Mouse (Mus musculus) neural tube, embryonic 12.5 days (tissue): ENCODE data around the gene Myo1d. TPM values are rescaled to one million over a fixed set of nuclear protein-coding genes. Genes with fewer than 3 reads are reported as not detected.
A peak's percentile ranks its signal among the peaks of the same experiment; 100 is the strongest.

Source experiments
- ATAC-seq: fragments of 200-750 bp; cut with Nextera tagmentation; 2 replicates; pipeline ENCODE4 v1.8.0; 2017; ENCODE audit warnings: low read depth, mild to moderate bottlenecking, moderate TSS enrichment, moderate library complexity; ENCODE audit not compliant: low FRiP score
- H3K27ac ChIP-seq: fragments of 300-500 bp; sonication (generic); 2 replicates; pipeline ENCODE4 v1.5.1; 2016
- H3K27me3 ChIP-seq: fragments of 300-500 bp; sonication (generic); replicated peaks from 2 replicates; pipeline ENCODE4 v1.6.1; 2016; ENCODE audit warnings: mild to moderate bottlenecking
- H3K36me3 ChIP-seq: fragments of 300-500 bp; sonication (generic); 2 replicates; pipeline ENCODE4 v1.6.1; 2016; ENCODE audit warnings: mild to moderate bottlenecking
- H3K4me1 ChIP-seq: fragments of 300-500 bp; sonication (generic); 2 replicates; pipeline ENCODE4 v1.6.1; 2016
- H3K4me2 ChIP-seq: fragments of 300-500 bp; sonication (generic); replicated peaks from 2 replicates; pipeline ENCODE4 v1.6.1; 2016; ENCODE audit warnings: mild to moderate bottlenecking
- H3K4me3 ChIP-seq: fragments of 300-500 bp; sonication (generic); 2 replicates; pipeline ENCODE4 v1.5.1; 2016
- H3K9ac ChIP-seq: fragments of 300-500 bp; sonication (generic); 2 replicates; pipeline ENCODE4 v1.6.1; 2016; ENCODE audit warnings: mild to moderate bottlenecking
- H3K9me3 ChIP-seq: fragments of 300-500 bp; sonication (generic); 2 replicates; pipeline ENCODE4 v1.6.1; 2016; ENCODE audit warnings: mild to moderate bottlenecking
- WGBS: fragments of 180-500 bp; shearing (Covaris S2); methylation state at CpG from one replicate; pipeline ENCODE4 v1.1.7; 2016; 5-methylcytosine and 5-hydroxymethylcytosine counted together
- polyA plus RNA-seq: library from polyadenylated mRNA; unstranded; fragments of >200 nt; fragmentation: Nextera tagmentation; extraction: Ambion mirVana; gene quantifications from 2 replicates; pipeline ENCODE4 v1.2.1, GENCODE M21; 2016

Myo1d gene
- polyA plus RNA-seq, 1 experiment from 2014 or later: 2.2 TPM

- Histone ChIP-seq H3K27me3 (0 out of 2 replicates have a peak, but pooled peaks cover 4% of the 10 kb centered on the region), H3K4me2 (peak overlapping the region; percentile 41), H3K27ac (peak overlapping the region; percentile 96), H3K9ac (peak overlapping the region; percentile 22; the same call in 1 of the 2 replicates), H3K36me3 (no peaks in the 10 kb centered on the region), H3K4me3 (no peak overlapping the region), H3K4me1 (peaks cover 46% of the 10 kb centered on the region), H3K9me3 (no peaks in the 10 kb centered on the region)
- WGBS: 40% methylated on average over 6 of the region's 6 CpGs
- ATAC-seq: peak; percentile 42; the same call in 1 of the 2 replicates
Observed at GRCm38 (mm10) chr11:80504519-80505385, 275.1 kb downstream of the Myo1d start.

- peak overlapping the region; percentile 48 for H3K9ac ChIP-seq
Observed at GRCm38 (mm10) chr11:80503726-80504452, 275.9 kb downstream of the Myo1d start.

GRCm38 (mm10) chr11:80503281-80503680 lies 276.5 kb downstream of the Myo1d start:
- ATAC-seq: no peak
- Histone ChIP-seq H3K9ac (peak overlapping the region; percentile 48), H3K27me3 (no peaks in the 10 kb centered on the region), H3K9me3 (no peaks in the 10 kb centered on the region), H3K4me1 (peaks cover 50% of the 10 kb centered on the region), H3K27ac (peak overlapping the region; percentile 96), H3K4me3 (no peak overlapping the region), H3K36me3 (no peaks in the 10 kb centered on the region), H3K4me2 (peak overlapping the region; percentile 41)
- WGBS: 76% methylated on average over 6 of the region's 6 CpGs

More at GRCm38 (mm10) chr11:80503726-80504452, 275.9 kb downstream of the Myo1d start:
- peak; percentile 90 for ATAC-seq
- Histone ChIP-seq H3K4me3 (no peak overlapping the region), H3K9me3 (no peaks in the 10 kb centered on the region), H3K36me3 (no peaks in the 10 kb centered on the region), H3K4me2 (peak overlapping the region; percentile 41), H3K27me3 (0 out of 2 replicates have a peak, but pooled peaks cover under 1% of the 10 kb centered on the region), H3K4me1 (peaks cover 50% of the 10 kb centered on the region), H3K27ac (peak overlapping the region; percentile 96)
- WGBS: 11% methylated on average over 13 of the region's 13 CpGs

- no peaks in the 10 kb centered on the region for H3K9me3 ChIP-seq
- H3K4me2 ChIP-seq: no peak overlapping the region
- H3K4me3 ChIP-seq: no peak overlapping the region
- H3K9ac ChIP-seq: no peak overlapping the region
- no peaks in the 10 kb centered on the region for H3K36me3 ChIP-seq
- 67% methylated on average over 4 of the region's 4 CpGs for whole genome bisulfite sequencing
- H3K27ac ChIP-seq: no peak overlapping the region
- no peaks in the 10 kb centered on the region for H3K27me3 ChIP-seq
- no peak for ATAC-seq
- peaks cover 37% of the 10 kb centered on the region for H3K4me1 ChIP-seq
Observed at GRCm38 (mm10) chr11:80499550-80499952, 280.3 kb downstream of the Myo1d start.

GRCm38 (mm10) chr11:80498328-80499070 lies 281.3 kb downstream of the Myo1d start:
- Histone ChIP-seq H3K4me1 (peaks cover 27% of the 10 kb centered on the region), H3K4me2 (0 out of 2 replicates have a peak overlapping the region, but pooled peaks have one; percentile 20), H3K4me3 (no peak overlapping the region), H3K27ac (0 out of 2 replicates have a peak overlapping the region, but pooled peaks have one; percentile 6), H3K36me3 (no peaks in the 10 kb centered on the region), H3K27me3 (no peaks in the 10 kb centered on the region), H3K9ac (no peak overlapping the region), H3K9me3 (no peaks in the 10 kb centered on the region)
- peak; percentile 23; the same call in 1 of the 2 replicates for ATAC-seq
- 46% methylated on average over 11 of the region's 11 CpGs for WGBS

GRCm38 (mm10) chr11:80497225-80497919 lies 282.5 kb downstream of the Myo1d start:
- Histone ChIP-seq H3K4me2 (no peak overlapping the region), H3K27me3 (no peaks in the 10 kb centered on the region), H3K36me3 (no peaks in the 10 kb centered on the region), H3K9me3 (no peaks in the 10 kb centered on the region), H3K4me1 (peaks cover 22% of the 10 kb centered on the region), H3K4me3 (no peak overlapping the region), H3K9ac (no peak overlapping the region), H3K27ac (no peak overlapping the region)
- no peak for ATAC-seq
- WGBS: 86% methylated on average over 10 of the region's 10 CpGs

GRCm38 (mm10) chr11:80496640-80497039 lies 283.2 kb downstream of the Myo1d start:
- H3K27ac ChIP-seq: no peak overlapping the region
- 62% methylated on average over 1 of the region's 1 CpGs for WGBS
- no peaks in the 10 kb centered on the region for H3K36me3 ChIP-seq
- H3K4me2 ChIP-seq: no peak overlapping the region
- no peaks in the 10 kb centered on the region for H3K27me3 ChIP-seq
- ATAC-seq: no peak
- no peak overlapping the region for H3K9ac ChIP-seq
- H3K9me3 ChIP-seq: no peaks in the 10 kb centered on the region
- peaks cover 22% of the 10 kb centered on the region for H3K4me1 ChIP-seq
- no peak overlapping the region for H3K4me3 ChIP-seq

GRCm38 (mm10) chr11:80495972-80496371 lies 283.9 kb downstream of the Myo1d start:
- H3K27ac ChIP-seq: no peak overlapping the region
- no peak overlapping the region for H3K4me2 ChIP-seq
- no peak overlapping the region for H3K9ac ChIP-seq
- no peaks in the 10 kb centered on the region for H3K27me3 ChIP-seq
- H3K9me3 ChIP-seq: no peaks in the 10 kb centered on the region
- 93% methylated on average over 6 of the region's 6 CpGs for WGBS
- no peak overlapping the region for H3K4me3 ChIP-seq
- H3K36me3 ChIP-seq: no peaks in the 10 kb centered on the region
- H3K4me1 ChIP-seq: peaks cover 22% of the 10 kb centered on the region
- ATAC-seq: no peak

- H3K36me3 ChIP-seq: no peaks in the 10 kb centered on the region
- WGBS: 79% methylated on average over 9 of the region's 9 CpGs
Observed at GRCm38 (mm10) chr11:80494852-80495251, 285.0 kb downstream of the Myo1d start.

GRCm38 (mm10) chr11:80493186-80493585 lies 286.6 kb downstream of the Myo1d start:
- no peak overlapping the region for H3K4me2 ChIP-seq
- no peak overlapping the region for H3K4me3 ChIP-seq
- no peak overlapping the region for H3K27ac ChIP-seq
- no peaks in the 10 kb centered on the region for H3K36me3 ChIP-seq
- no peak overlapping the region for H3K9ac ChIP-seq
- peaks cover 22% of the 10 kb centered on the region for H3K4me1 ChIP-seq
- no peak for ATAC-seq
- H3K27me3 ChIP-seq: no peaks in the 10 kb centered on the region; the same call in 1 of the 2 replicates
- no peaks in the 10 kb centered on the region for H3K9me3 ChIP-seq
- WGBS: 93% methylated on average over 5 of the region's 5 CpGs

More at GRCm38 (mm10) chr11:80494852-80495251, 285.0 kb downstream of the Myo1d start:
- Histone ChIP-seq H3K27ac (no peak overlapping the region), H3K4me2 (no peak overlapping the region), H3K9ac (no peak overlapping the region), H3K4me3 (no peak overlapping the region), H3K9me3 (no peaks in the 10 kb centered on the region), H3K4me1 (peaks cover 21% of the 10 kb centered on the region), H3K27me3 (no peaks in the 10 kb centered on the region; the same call in 1 of the 2 replicates)
- ATAC-seq: no peak

GRCm38 (mm10) chr11:80490831-80491230 lies 289.0 kb downstream of the Myo1d start:
- no peak for ATAC-seq
- H3K27ac ChIP-seq: no peak overlapping the region
- no peak overlapping the region for H3K9ac ChIP-seq
- H3K4me2 ChIP-seq: no peak overlapping the region
- H3K4me1 ChIP-seq: peaks cover 27% of the 10 kb centered on the region
- H3K36me3 ChIP-seq: no peaks in the 10 kb centered on the region
- no peaks in the 10 kb centered on the region; the same call in 1 of the 2 replicates for H3K27me3 ChIP-seq
- no peaks in the 10 kb centered on the region for H3K9me3 ChIP-seq
- H3K4me3 ChIP-seq: no peak overlapping the region
- 83% methylated on average over 10 of the region's 10 CpGs for WGBS
